Mouse (Mus musculus): ENCODE measurements around the gene Pp2d1. TPM values are rescaled to one million over a fixed set of nuclear protein-coding genes. Genes with fewer than 3 reads are reported as not detected.

Gene Pp2d1
- polyA plus RNA-seq, 1 experiment from 2014 or later: 0.21 TPM

- Histone ChIP-seq H3K36me3 (replicated peaks; ENCODE audit: control insufficient read depth, insufficient read depth, low read depth, low read length) (peaks cover 4% of the 10 kb centered on the region; the same call in 1 of the 2 replicates), H3K9me3 (replicated peaks; ENCODE audit: control insufficient read depth, low read length) (no peaks in the 10 kb centered on the region), H3K9ac (replicated peaks; ENCODE audit: low read length) (no peak overlapping the region), H3K27ac (replicated peaks; ENCODE audit: low read depth, low read length) (no peak overlapping the region), H3K4me1 (ENCODE audit: control insufficient read depth, insufficient read depth, low read length) (no peaks in the 10 kb centered on the region), H3K27me3 (ENCODE audit: control insufficient read depth, insufficient read depth, low read length) (no peaks in the 10 kb centered on the region), H3K4me2 (ENCODE audit: low read depth, low read length) (no peak overlapping the region), H3K4me3 (ENCODE audit: low read depth, low read length) (no peak overlapping the region)
- ATAC-seq (replicated peaks; ENCODE audit: insufficient number of reproducible peaks, low FRiP score, low TSS enrichment, low read depth): no peak
- 93% methylated on average over 1 of the region's 1 CpGs for WGBS
- no peak for DNase-seq (ENCODE audit: low spot score)
Observed at GRCm38 (mm10) chr17:53489007-53489378, 50.3 kb downstream of the Pp2d1 start.

- no peak overlapping the region for H3K9ac ChIP-seq (replicated peaks; ENCODE audit: low read length)
- H3K27me3 ChIP-seq (ENCODE audit: control insufficient read depth, insufficient read depth, low read length): no peaks in the 10 kb centered on the region
- H3K4me2 ChIP-seq (ENCODE audit: low read depth, low read length): no peak overlapping the region
- no peak overlapping the region for H3K27ac ChIP-seq (replicated peaks; ENCODE audit: low read depth, low read length)
- H3K4me1 ChIP-seq (ENCODE audit: control insufficient read depth, insufficient read depth, low read length): no peaks in the 10 kb centered on the region
- DNase-seq (ENCODE audit: low spot score) (no peak), ATAC-seq (replicated peaks; ENCODE audit: insufficient number of reproducible peaks, low FRiP score, low TSS enrichment, low read depth) (no peak)
- peaks cover 2% of the 10 kb centered on the region; the same call in 1 of the 2 replicates for H3K36me3 ChIP-seq (replicated peaks; ENCODE audit: control insufficient read depth, insufficient read depth, low read depth, low read length)
- no peaks in the 10 kb centered on the region for H3K9me3 ChIP-seq (replicated peaks; ENCODE audit: control insufficient read depth, low read length)
- H3K4me3 ChIP-seq (ENCODE audit: low read depth, low read length): no peak overlapping the region
- 95% methylated on average over 4 of the region's 4 CpGs for WGBS
Observed at GRCm38 (mm10) chr17:53488291-53489006, 50.8 kb downstream of the Pp2d1 start.

GRCm38 (mm10) chr17:53480433-53480832 lies 58.8 kb downstream of the Pp2d1 start:
- peak overlapping the region; percentile 57 for H3K4me2 ChIP-seq (ENCODE audit: low read depth, low read length)
- no peak for DNase-seq (ENCODE audit: low spot score)
- 64% methylated on average over 7 of the region's 7 CpGs for WGBS
- no peaks in the 10 kb centered on the region for H3K36me3 ChIP-seq (replicated peaks; ENCODE audit: control insufficient read depth, insufficient read depth, low read depth, low read length)
- H3K27ac ChIP-seq (replicated peaks; ENCODE audit: low read depth, low read length): no peak overlapping the region
- H3K4me1 ChIP-seq (ENCODE audit: control insufficient read depth, insufficient read depth, low read length): no peaks in the 10 kb centered on the region
- no peaks in the 10 kb centered on the region for H3K9me3 ChIP-seq (replicated peaks; ENCODE audit: control insufficient read depth, low read length)
- peak overlapping the region; percentile 92 for H3K9ac ChIP-seq (replicated peaks; ENCODE audit: low read length)
- no peaks in the 10 kb centered on the region for H3K27me3 ChIP-seq (ENCODE audit: control insufficient read depth, insufficient read depth, low read length)
- no peak for ATAC-seq (replicated peaks; ENCODE audit: insufficient number of reproducible peaks, low FRiP score, low TSS enrichment, low read depth)
- H3K4me3 ChIP-seq (ENCODE audit: low read depth, low read length): peak overlapping the region; percentile 69

- Histone ChIP-seq H3K27me3 (ENCODE audit: control insufficient read depth, insufficient read depth, low read length) (no peaks in the 10 kb centered on the region), H3K4me1 (ENCODE audit: control insufficient read depth, insufficient read depth, low read length) (no peaks in the 10 kb centered on the region), H3K4me3 (ENCODE audit: low read depth, low read length) (peak overlapping the region; percentile 69), H3K9ac (replicated peaks; ENCODE audit: low read length) (peak overlapping the region; percentile 92), H3K4me2 (ENCODE audit: low read depth, low read length) (peak overlapping the region; percentile 57), H3K36me3 (replicated peaks; ENCODE audit: control insufficient read depth, insufficient read depth, low read depth, low read length) (no peaks in the 10 kb centered on the region), H3K27ac (replicated peaks; ENCODE audit: low read depth, low read length) (peak overlapping the region; percentile 95), H3K9me3 (replicated peaks; ENCODE audit: control insufficient read depth, low read length) (no peaks in the 10 kb centered on the region)
- DNase-seq (ENCODE audit: low spot score): peak; percentile 51
- WGBS: under 1% methylated on average over 31 of the region's 33 CpGs
- ATAC-seq (replicated peaks; ENCODE audit: insufficient number of reproducible peaks, low FRiP score, low TSS enrichment, low read depth): peak; percentile 37
Observed at GRCm38 (mm10) chr17:53479604-53480041, 59.6 kb downstream of the Pp2d1 start.

GRCm38 (mm10) chr17:53478858-53479603 lies 60.2 kb downstream of the Pp2d1 start, which contains the start of gene Rab5a:
Rab5a (plus strand) TSS chr17:53479234.
- peak within 1 kb of the TSS; percentile 59 for H3K4me2 ChIP-seq (ENCODE audit: low read depth, low read length)
- no peaks in the 10 kb centered on the region for H3K36me3 ChIP-seq (replicated peaks; ENCODE audit: control insufficient read depth, insufficient read depth, low read depth, low read length)
- peak within 1 kb of the TSS; percentile 92 for H3K9ac ChIP-seq (replicated peaks; ENCODE audit: low read length)
- under 1% methylated on average over 77 of the region's 82 CpGs for WGBS
- peak within 1 kb of the TSS; percentile 95 for H3K27ac ChIP-seq (replicated peaks; ENCODE audit: low read depth, low read length)
- peak; percentile 99 for ATAC-seq (replicated peaks; ENCODE audit: insufficient number of reproducible peaks, low FRiP score, low TSS enrichment, low read depth)
- no peaks in the 10 kb centered on the region for H3K9me3 ChIP-seq (replicated peaks; ENCODE audit: control insufficient read depth, low read length)
- no peaks in the 10 kb centered on the region for H3K27me3 ChIP-seq (ENCODE audit: control insufficient read depth, insufficient read depth, low read length)
- peak within 1 kb of the TSS; percentile 69 for H3K4me3 ChIP-seq (ENCODE audit: low read depth, low read length)
- H3K4me1 ChIP-seq (ENCODE audit: control insufficient read depth, insufficient read depth, low read length): no peaks in the 10 kb centered on the region
- DNase-seq (ENCODE audit: low spot score): peak; percentile 99

GRCm38 (mm10) chr17:53478066-53478857 lies 61.0 kb downstream of the Pp2d1 start:
- peak overlapping the region; percentile 95 for H3K27ac ChIP-seq (replicated peaks; ENCODE audit: low read depth, low read length)
- ATAC-seq (replicated peaks; ENCODE audit: insufficient number of reproducible peaks, low FRiP score, low TSS enrichment, low read depth) (no peak), DNase-seq (ENCODE audit: low spot score) (peak; percentile 4)
- H3K36me3 ChIP-seq (replicated peaks; ENCODE audit: control insufficient read depth, insufficient read depth, low read depth, low read length): no peaks in the 10 kb centered on the region
- no peaks in the 10 kb centered on the region for H3K27me3 ChIP-seq (ENCODE audit: control insufficient read depth, insufficient read depth, low read length)
- no peaks in the 10 kb centered on the region for H3K4me1 ChIP-seq (ENCODE audit: control insufficient read depth, insufficient read depth, low read length)
- peak overlapping the region; percentile 83 for H3K9ac ChIP-seq (replicated peaks; ENCODE audit: low read length)
- H3K9me3 ChIP-seq (replicated peaks; ENCODE audit: control insufficient read depth, low read length): no peaks in the 10 kb centered on the region
- H3K4me2 ChIP-seq (ENCODE audit: low read depth, low read length): peak overlapping the region; percentile 59
- H3K4me3 ChIP-seq (ENCODE audit: low read depth, low read length): peak overlapping the region; percentile 69
- 9% methylated on average over 15 of the region's 15 CpGs for WGBS

- no peak for ATAC-seq (replicated peaks; ENCODE audit: insufficient number of reproducible peaks, low FRiP score, low TSS enrichment, low read depth)
- H3K9me3 ChIP-seq (replicated peaks; ENCODE audit: control insufficient read depth, low read length): no peaks in the 10 kb centered on the region
Observed at GRCm38 (mm10) chr17:53468697-53469096, 70.6 kb downstream of the Pp2d1 start.

More at GRCm38 (mm10) chr17:53468697-53469096, 70.6 kb downstream of the Pp2d1 start:
- Histone ChIP-seq H3K27me3 (ENCODE audit: control insufficient read depth, insufficient read depth, low read length) (no peaks in the 10 kb centered on the region), H3K4me3 (ENCODE audit: low read depth, low read length) (no peak overlapping the region), H3K9ac (replicated peaks; ENCODE audit: low read length) (no peak overlapping the region), H3K27ac (replicated peaks; ENCODE audit: low read depth, low read length) (no peak overlapping the region), H3K36me3 (replicated peaks; ENCODE audit: control insufficient read depth, insufficient read depth, low read depth, low read length) (no peaks in the 10 kb centered on the region), H3K4me2 (ENCODE audit: low read depth, low read length) (no peak overlapping the region), H3K4me1 (ENCODE audit: control insufficient read depth, insufficient read depth, low read length) (no peaks in the 10 kb centered on the region)
- DNase-seq (ENCODE audit: low spot score): no peak

Data from embryonic facial prominence, embryonic 11.5 days (tissue).